Mouse (Mus musculus) liver, embryonic 14.5 days (tissue): ENCODE data around the gene Defb41. TPM values are rescaled to one million over a fixed set of nuclear protein-coding genes. Genes with fewer than 3 reads are reported as not detected.

Source experiments
- ATAC-seq: fragments of 200-750 bp; cut with Nextera tagmentation; 2 replicates; pipeline ENCODE4 v1.8.0; 2017; ENCODE audit warnings: moderate number of reproducible peaks, mild to moderate bottlenecking, moderate library complexity; ENCODE audit not compliant: insufficient read depth
- DNase-seq, 3 experiments: peaks; one replicate each; pipeline ENCODE4 v3.0.0-alpha.2; 2012 to 2013; ENCODE audit warnings: low read depth in 3 of 3, low spot score in 3 of 3
- H3K27ac ChIP-seq: fragments of 300-500 bp; sonication (generic); 2 replicates; pipeline ENCODE4 v1.5.1; 2014; ENCODE audit warnings: moderate library complexity, mild to moderate bottlenecking, control low read depth, inconsistent platforms
- H3K27me3 ChIP-seq: fragments of 300-500 bp; sonication (generic); 2 replicates; pipeline ENCODE4 v1.6.1; 2014; ENCODE audit warnings: mild to moderate bottlenecking, low read length, moderate library complexity; ENCODE audit not compliant: control insufficient read depth, insufficient read depth
- H3K36me3 ChIP-seq: fragments of 300-500 bp; sonication (generic); replicated peaks from 2 replicates; pipeline ENCODE4 v1.6.1; 2014; ENCODE audit warnings: low read depth; ENCODE audit not compliant: control insufficient read depth, insufficient read depth
- H3K4me1 ChIP-seq, 2 experiments: fragments of 200-500 bp in 1 of 2; fragments of 300-500 bp in 1 of 2; sonication (generic) in 1 of 2; replicated peaks; 2 replicates each; pipeline ENCODE4 v1.6.1; 2012 to 2014; ENCODE audit warnings: antibody characterized with exemption in 1 of 2, inconsistent platforms in 1 of 2, low read length in 1 of 2; ENCODE audit not compliant: control insufficient read depth in 2 of 2, insufficient read depth in 2 of 2
- H3K4me2 ChIP-seq: fragments of 300-500 bp; sonication (generic); 2 replicates; pipeline ENCODE4 v1.6.1; 2014; ENCODE audit warnings: low read depth, mild to moderate bottlenecking, control low read depth, moderate library complexity
- H3K4me3 ChIP-seq, 2 experiments: fragments of 200-500 bp in 1 of 2; fragments of 300-500 bp in 1 of 2; sonication (generic) in 1 of 2; 2 replicates each; pipeline ENCODE4 v1.5.1; 2012 to 2014; ENCODE audit warnings: low read depth in 2 of 2, low read length in 2 of 2, mild to moderate bottlenecking in 2 of 2, control low read depth in 1 of 2, inconsistent platforms in 1 of 2, moderate library complexity in 1 of 2; ENCODE audit not compliant: insufficient read depth in 1 of 2
- H3K9ac ChIP-seq: fragments of 300-500 bp; sonication (generic); replicated peaks from 2 replicates; pipeline ENCODE4 v1.6.1; 2014; ENCODE audit warnings: mild to moderate bottlenecking, control low read depth, moderate library complexity
- H3K9me3 ChIP-seq: fragments of 300-500 bp; sonication (generic); 2 replicates; pipeline ENCODE4 v1.6.1; 2016; ENCODE audit warnings: low read length, mixed read lengths; ENCODE audit not compliant: control insufficient read depth
- CTCF ChIP-seq: IDR thresholded peaks from 2 replicates; pipeline ENCODE4 v1.5.1; 2016; ENCODE audit warnings: antibody characterized with exemption, low read depth, control low read depth
- EP300 ChIP-seq: IDR thresholded peaks from 2 replicates; pipeline ENCODE4 v1.6.1; 2016; ENCODE audit warnings: antibody characterized with exemption, low read depth
- WGBS: fragments of 180-500 bp; shearing (Covaris S2); extraction: QIAGEN DNeasy Blood & Tissue Kit; methylation state at CpG from one replicate; pipeline ENCODE4 v1.1.7; 2014; ENCODE audit not compliant: insufficient replicate concordance; 5-methylcytosine and 5-hydroxymethylcytosine counted together
- polyA plus RNA-seq, 2 experiments: library from polyadenylated mRNA; depleted of rRNA in 1 of 2; stranded (reverse) in 1 of 2; unstranded in 1 of 2; fragments of >200 nt; fragmentation: Nextera tagmentation in 1 of 2; extraction: Ambion mirVana in 1 of 2; gene quantifications; 2 replicates each; pipeline versions ENCODE4 v1.2.1 to v1.2.3; 2012 to 2014

Defb41 gene
- polyA plus RNA-seq, 2 experiments = not detected

DNA sequence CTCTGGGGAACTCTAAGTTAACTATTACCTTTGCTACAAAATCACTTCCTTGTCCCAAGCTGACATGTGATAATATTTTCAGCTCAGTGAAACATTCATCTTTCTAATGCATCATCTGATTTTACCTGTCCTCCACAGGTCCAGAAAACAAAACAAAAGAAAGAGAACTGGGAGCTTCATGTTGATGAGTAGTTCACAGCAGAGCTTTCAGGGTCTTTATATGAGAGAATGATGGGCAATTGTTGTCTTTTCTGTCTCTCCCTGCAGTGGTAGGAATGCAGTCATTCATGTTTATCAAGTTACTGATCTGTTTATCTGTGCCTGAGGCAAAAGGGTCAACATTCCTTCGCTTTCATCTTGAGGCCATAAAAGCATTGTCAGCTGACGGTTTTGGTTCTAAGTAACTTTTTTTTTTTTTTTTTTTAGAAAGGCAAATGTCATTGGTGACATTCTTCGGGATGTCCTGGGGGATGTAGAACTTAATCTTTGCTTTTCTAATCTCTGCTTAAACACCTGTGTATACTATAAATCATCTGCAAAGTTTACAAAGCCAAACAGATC, 41.5 kb downstream of the Defb41 start:
- Histone ChIP-seq H3K4me3 (no peak overlapping the region), H3K9me3 (no peaks in the 10 kb centered on the region), H3K9ac (no peak overlapping the region), H3K27ac (no peak overlapping the region), H3K4me2 (no peak overlapping the region), H3K36me3 (no peaks in the 10 kb centered on the region), H3K27me3 (no peaks in the 10 kb centered on the region), H3K4me1 (no peaks in the 10 kb centered on the region)
- no peak for DNase-seq
- TF ChIP-seq EP300 (no peak), CTCF (no peak)
- WGBS = 16% methylated on average over 3 of the region's 3 CpGs
- no peak for ATAC-seq

Other genes starting within 250 kb of the Defb41 start
- not detected in 2 replicates for gene Crisp4, start 119.2 kb downstream of the Defb41 start, polyA plus RNA-seq (2012; rRNA removed)
- gene Crisp4, start 119.2 kb downstream of the Defb41 start, polyA plus RNA-seq (2014; fragmentation: Nextera tagmentation; extraction: Ambion mirVana) = not detected in 2 replicates
- gene Defb18, start 27.7 kb downstream of the Defb41 start, polyA plus RNA-seq (2012; rRNA removed) = not detected in 2 replicates
- not detected in 2 replicates for gene Defb18, start 27.7 kb downstream of the Defb41 start, polyA plus RNA-seq (2014; fragmentation: Nextera tagmentation; extraction: Ambion mirVana)